Mouse (Mus musculus): Measurements from ENCODE around the gene Shank2. TPM values are rescaled to one million over a fixed set of nuclear protein-coding genes. Genes with fewer than 3 reads are reported as not detected.

Shank2 gene
- polyA plus RNA-seq, 1 experiment from 2014 or later: 6.8 TPM

DNA sequence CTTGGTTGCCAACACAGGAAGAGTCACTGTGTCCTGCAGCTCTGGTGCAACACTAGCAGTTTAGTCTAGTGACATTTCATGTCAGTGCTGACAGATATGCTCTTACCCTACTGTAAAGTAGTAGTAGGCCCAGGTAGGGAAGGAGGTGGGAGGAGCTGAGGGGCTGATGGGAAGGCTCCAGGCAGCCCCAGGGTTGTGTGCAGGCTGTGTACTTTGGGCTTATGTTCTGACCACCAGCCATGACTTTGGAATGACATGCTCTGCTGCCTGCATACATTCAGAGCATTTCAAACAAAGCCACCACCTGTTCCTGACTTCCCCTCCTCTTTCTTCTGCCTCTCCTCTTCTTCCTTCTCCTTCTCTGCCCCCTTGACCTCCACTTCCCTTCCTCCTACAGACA, 211.0 kb downstream of the Shank2 start:
- H3K27me3 ChIP-seq: no peaks in the 10 kb centered on the region

DNA sequence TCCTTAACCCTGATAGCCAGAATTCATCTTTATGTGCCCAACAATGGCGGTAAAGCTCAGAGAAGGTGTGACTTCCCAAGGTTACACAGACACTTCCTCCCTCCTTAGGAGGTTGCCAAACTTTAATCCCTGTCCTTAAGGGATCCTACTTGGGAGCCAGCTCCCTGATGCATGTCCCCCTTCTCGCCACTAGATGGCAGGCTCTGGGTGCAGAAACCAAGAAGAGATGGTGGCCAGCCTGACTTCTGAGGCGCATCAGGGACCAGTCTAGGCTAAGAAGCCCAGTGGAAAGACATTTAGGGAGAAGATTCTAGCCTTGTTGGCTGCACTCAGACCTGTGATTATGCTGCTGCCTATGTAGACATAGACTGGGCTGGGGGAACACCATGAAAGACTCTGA, 215.5 kb downstream of the Shank2 start:
- 5% methylated on average over 3 of the region's 3 CpGs for WGBS

More for the DNA sequence above, 211.0 kb downstream of the Shank2 start:
- no peak for ATAC-seq (ENCODE audit: low FRiP score)
- Histone ChIP-seq H3K4me1 (replicated peaks) (peaks cover 5% of the 10 kb centered on the region), H3K4me2 (no peak overlapping the region), H3K36me3 (no peaks in the 10 kb centered on the region), H3K9ac (no peak overlapping the region), H3K9me3 (peaks cover 10% of the 10 kb centered on the region; the same call in 1 of the 2 replicates), H3K4me3 (no peak overlapping the region), H3K27ac (no peak overlapping the region)

GRCm38 (mm10) chr7:144228683-144229082, 227.0 kb downstream of the Shank2 start:
- Histone ChIP-seq H3K27me3 (no peaks in the 10 kb centered on the region; the same call in 1 of the 2 replicates), H3K9me3 (no peaks in the 10 kb centered on the region), H3K4me3 (no peak overlapping the region), H3K4me1 (replicated peaks) (peaks cover 22% of the 10 kb centered on the region), H3K9ac (no peak overlapping the region), H3K27ac (no peak overlapping the region), H3K36me3 (no peaks in the 10 kb centered on the region), H3K4me2 (no peak overlapping the region)
- no peak for ATAC-seq (ENCODE audit: low FRiP score)
- 90% methylated on average over 5 of the region's 5 CpGs for WGBS

More for the DNA sequence above, 215.5 kb downstream of the Shank2 start:
- Histone ChIP-seq H3K4me3 (no peak overlapping the region), H3K9ac (no peak overlapping the region), H3K4me2 (no peak overlapping the region), H3K27me3 (no peaks in the 10 kb centered on the region), H3K4me1 (replicated peaks) (no peaks in the 10 kb centered on the region), H3K36me3 (no peaks in the 10 kb centered on the region), H3K27ac (no peak overlapping the region), H3K9me3 (peaks cover 10% of the 10 kb centered on the region; the same call in 1 of the 2 replicates)
- ATAC-seq (ENCODE audit: low FRiP score): no peak; the same call in 1 of the 2 replicates

DNA sequence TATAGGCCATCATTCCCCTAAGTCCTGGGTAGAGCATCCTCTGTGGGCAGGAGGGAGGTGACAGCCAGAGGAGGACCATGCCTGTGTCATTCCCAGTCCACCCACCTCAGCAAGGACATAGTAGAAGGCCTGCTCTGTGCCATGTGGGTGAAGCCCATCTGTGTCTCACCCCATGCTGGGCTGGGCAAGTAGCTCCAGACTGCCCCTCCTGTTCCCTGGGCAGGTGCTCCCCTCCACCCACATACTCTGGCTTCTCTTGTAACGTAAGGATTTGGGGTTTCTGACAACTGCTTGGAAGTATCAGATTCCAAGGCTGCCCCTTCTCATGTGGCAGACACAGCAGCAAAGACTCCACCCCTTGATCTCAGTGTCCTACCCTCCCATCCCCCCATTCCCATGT, 227.7 kb downstream of the Shank2 start:
- ATAC-seq (ENCODE audit: low FRiP score): no peak
- Histone ChIP-seq H3K4me2 (no peak overlapping the region), H3K27me3 (no peaks in the 10 kb centered on the region; the same call in 1 of the 2 replicates), H3K36me3 (no peaks in the 10 kb centered on the region), H3K4me3 (no peak overlapping the region), H3K27ac (no peak overlapping the region), H3K4me1 (replicated peaks) (peaks cover 27% of the 10 kb centered on the region), H3K9me3 (no peaks in the 10 kb centered on the region), H3K9ac (no peak overlapping the region)
- WGBS: 55% methylated on average over 1 of the region's 1 CpGs

DNA sequence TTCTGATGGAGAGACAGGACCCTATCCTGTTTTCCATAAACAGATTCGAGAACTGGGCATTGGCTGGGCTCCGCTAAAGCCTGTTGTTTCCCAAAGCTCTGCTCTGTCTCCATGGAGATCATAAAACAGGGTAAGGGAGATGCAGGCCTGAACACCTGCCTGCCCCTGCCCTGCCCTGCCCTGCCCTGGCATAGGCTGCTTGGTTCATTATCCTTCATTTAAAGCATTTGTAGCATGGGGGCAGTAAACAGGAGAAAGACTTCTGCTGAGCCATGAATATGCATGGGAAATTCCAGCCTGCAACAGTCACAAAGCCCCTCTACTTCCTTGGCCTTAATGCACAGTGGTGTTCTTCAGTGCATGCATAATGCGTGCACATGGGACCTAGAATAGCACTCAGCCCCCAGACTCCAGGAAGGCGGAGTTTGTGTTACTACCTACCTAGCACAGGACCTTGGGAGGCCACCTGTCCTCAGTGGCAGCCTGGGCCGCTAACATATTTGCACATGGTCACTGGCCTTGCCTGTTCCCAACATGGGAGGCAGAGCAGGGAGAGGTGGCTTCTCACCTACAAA, 230.5 kb downstream of the Shank2 start:
- peaks cover 32% of the 10 kb centered on the region for H3K4me1 ChIP-seq (replicated peaks)
- H3K27ac ChIP-seq: no peak overlapping the region
- no peak overlapping the region for H3K9ac ChIP-seq
- no peak overlapping the region for H3K4me2 ChIP-seq
- no peaks in the 10 kb centered on the region; the same call in 1 of the 2 replicates for H3K27me3 ChIP-seq
- ATAC-seq (ENCODE audit: low FRiP score): no peak
- H3K4me3 ChIP-seq: no peak overlapping the region
- H3K9me3 ChIP-seq: no peaks in the 10 kb centered on the region
- H3K36me3 ChIP-seq: no peaks in the 10 kb centered on the region
- WGBS: 25% methylated on average over 5 of the region's 5 CpGs

GRCm38 (mm10) chr7:144233479-144233878, 231.8 kb downstream of the Shank2 start:
- Histone ChIP-seq H3K9ac (no peak overlapping the region), H3K27me3 (no peaks in the 10 kb centered on the region), H3K9me3 (no peaks in the 10 kb centered on the region), H3K4me1 (replicated peaks) (peaks cover 45% of the 10 kb centered on the region), H3K36me3 (no peaks in the 10 kb centered on the region), H3K4me3 (no peak overlapping the region), H3K4me2 (no peak overlapping the region), H3K27ac (no peak overlapping the region)
- no peak for ATAC-seq (ENCODE audit: low FRiP score)
- 85% methylated on average over 8 of the region's 8 CpGs for WGBS

DNA sequence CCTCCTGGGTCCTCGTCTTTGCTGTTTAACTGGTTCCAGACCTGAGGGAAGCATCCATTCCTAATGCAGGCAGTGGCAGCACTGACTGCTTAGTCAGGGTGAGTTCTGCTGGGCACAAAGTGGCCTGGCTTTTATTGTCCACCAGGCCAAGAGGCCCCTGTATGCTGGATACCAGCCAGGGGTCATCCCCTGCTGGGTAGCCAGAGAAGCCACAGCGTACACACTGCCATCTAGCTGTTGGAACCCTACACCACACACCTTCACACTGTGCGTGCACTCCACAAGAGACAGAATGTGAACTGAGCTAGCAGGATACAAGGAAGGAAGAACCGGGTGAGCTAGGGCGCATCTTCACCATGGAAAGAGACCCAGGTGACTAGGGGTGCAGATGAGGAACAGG, 233.1 kb downstream of the Shank2 start:
- H3K27ac ChIP-seq: no peak overlapping the region
- H3K36me3 ChIP-seq: no peaks in the 10 kb centered on the region
- H3K27me3 ChIP-seq: no peaks in the 10 kb centered on the region
- H3K4me3 ChIP-seq: no peak overlapping the region
- H3K4me1 ChIP-seq (replicated peaks): peaks cover 58% of the 10 kb centered on the region
- ATAC-seq (ENCODE audit: low FRiP score): no peak
- no peak overlapping the region for H3K9ac ChIP-seq
- WGBS: 60% methylated on average over 5 of the region's 5 CpGs
- no peak overlapping the region for H3K4me2 ChIP-seq
- H3K9me3 ChIP-seq: no peaks in the 10 kb centered on the region

DNA sequence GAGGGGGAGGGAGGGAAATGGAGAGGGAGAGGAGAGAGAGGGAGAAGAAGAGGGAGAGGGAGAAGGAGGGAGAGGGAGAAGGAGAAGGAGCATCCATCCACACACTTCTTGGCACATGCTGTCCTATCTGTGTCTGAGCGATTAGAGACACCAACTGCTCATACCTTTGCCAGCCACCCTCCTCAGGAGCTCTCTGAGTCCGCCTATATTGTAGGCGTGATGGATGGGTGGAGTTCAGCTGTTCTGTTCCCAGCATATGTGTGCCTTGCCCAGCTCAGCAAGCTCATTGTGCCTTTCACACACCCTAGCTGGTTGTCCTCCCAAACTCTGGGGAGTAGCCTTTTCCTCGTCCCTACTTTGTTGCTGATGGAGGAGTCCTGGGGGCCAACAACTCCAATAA, 233.8 kb downstream of the Shank2 start:
- peaks cover 65% of the 10 kb centered on the region for H3K4me1 ChIP-seq (replicated peaks)
- H3K9me3 ChIP-seq: no peaks in the 10 kb centered on the region
- no peak overlapping the region for H3K4me2 ChIP-seq
- H3K36me3 ChIP-seq: no peaks in the 10 kb centered on the region
- H3K9ac ChIP-seq: no peak overlapping the region
- no peak overlapping the region for H3K4me3 ChIP-seq
- WGBS: 74% methylated on average over 4 of the region's 4 CpGs
- ATAC-seq (ENCODE audit: low FRiP score): no peak
- H3K27me3 ChIP-seq: no peaks in the 10 kb centered on the region
- no peak overlapping the region for H3K27ac ChIP-seq

GRCm38 (mm10) chr7:144236802-144237201, 235.1 kb downstream of the Shank2 start:
- Histone ChIP-seq H3K36me3 (no peaks in the 10 kb centered on the region), H3K9ac (no peak overlapping the region; the same call in 1 of the 2 replicates), H3K27me3 (no peaks in the 10 kb centered on the region), H3K4me1 (replicated peaks) (peaks cover 66% of the 10 kb centered on the region), H3K9me3 (no peaks in the 10 kb centered on the region), H3K4me2 (no peak overlapping the region), H3K4me3 (no peak overlapping the region), H3K27ac (no peak overlapping the region)
- WGBS: 65% methylated on average over 13 of the region's 13 CpGs
- no peak for ATAC-seq (ENCODE audit: low FRiP score)

- H3K9me3 ChIP-seq: no peaks in the 10 kb centered on the region
- peak overlapping the region; percentile 63; the same call in 1 of the 2 replicates for H3K9ac ChIP-seq
- H3K4me3 ChIP-seq: peak overlapping the region; percentile 32
- peak overlapping the region; percentile 75; the same call in 1 of the 2 replicates for H3K27ac ChIP-seq
- no peaks in the 10 kb centered on the region for H3K36me3 ChIP-seq
- peak overlapping the region; percentile 51 for H3K4me2 ChIP-seq
- ATAC-seq (ENCODE audit: low FRiP score): 0 out of 2 replicates have a peak, but pooled peaks have one; percentile 19
- WGBS: 26% methylated on average over 12 of the region's 12 CpGs
- no peaks in the 10 kb centered on the region for H3K27me3 ChIP-seq
- H3K4me1 ChIP-seq (replicated peaks): peaks cover 68% of the 10 kb centered on the region
Measured at GRCm38 (mm10) chr7:144238409-144238808, 236.7 kb downstream of the Shank2 start.

DNA sequence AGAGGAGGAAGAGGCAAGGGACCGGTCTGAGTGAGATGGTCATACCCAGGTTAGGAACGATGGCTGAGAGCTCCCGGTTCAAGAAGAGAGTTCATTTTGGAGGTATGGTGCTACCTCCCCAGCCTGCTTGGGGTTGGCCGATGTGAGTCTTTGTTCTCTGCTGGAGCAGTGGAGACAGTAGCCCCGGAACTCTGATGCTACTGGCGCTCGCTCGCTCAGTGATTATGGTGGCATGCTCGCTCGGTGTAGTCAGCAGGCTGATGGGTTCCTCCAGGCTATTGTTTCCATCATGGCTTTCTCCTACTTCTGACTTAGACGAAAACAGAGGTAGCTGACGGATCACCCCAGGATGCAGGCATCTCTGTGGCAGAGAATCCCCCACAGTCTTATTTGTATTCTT, 237.3 kb downstream of the Shank2 start:
- no peaks in the 10 kb centered on the region for H3K36me3 ChIP-seq
- 38% methylated on average over 12 of the region's 12 CpGs for WGBS
- ATAC-seq (ENCODE audit: low FRiP score): 0 out of 2 replicates have a peak, but pooled peaks have one; percentile 19
- H3K4me2 ChIP-seq: peak overlapping the region; percentile 51
- peak overlapping the region; percentile 63 for H3K9ac ChIP-seq
- H3K4me1 ChIP-seq (replicated peaks): peaks cover 63% of the 10 kb centered on the region
- H3K27me3 ChIP-seq: no peaks in the 10 kb centered on the region
- peak overlapping the region; percentile 32 for H3K4me3 ChIP-seq
- no peaks in the 10 kb centered on the region for H3K9me3 ChIP-seq
- H3K27ac ChIP-seq: peak overlapping the region; percentile 75

- H3K9ac ChIP-seq: peak overlapping the region; percentile 63
- 32% methylated on average over 6 of the region's 6 CpGs for WGBS
- H3K27ac ChIP-seq: peak overlapping the region; percentile 75
- peak overlapping the region; percentile 51 for H3K4me2 ChIP-seq
- no peaks in the 10 kb centered on the region for H3K9me3 ChIP-seq
- peak overlapping the region; percentile 32 for H3K4me3 ChIP-seq
- no peaks in the 10 kb centered on the region for H3K27me3 ChIP-seq
- H3K4me1 ChIP-seq (replicated peaks): peaks cover 61% of the 10 kb centered on the region
- H3K36me3 ChIP-seq: no peaks in the 10 kb centered on the region
- ATAC-seq (ENCODE audit: low FRiP score): 0 out of 2 replicates have a peak, but pooled peaks have one; percentile 2
Measured at GRCm38 (mm10) chr7:144239571-144240370, 238.0 kb downstream of the Shank2 start.
